Mouse (Mus musculus) lung, postnatal 25 days (tissue): ENCODE measurements around the gene Scnm1.

Experiments used
- DNase-seq: peaks from one replicate; pipeline ENCODE4 v3.0.0; 2022; ENCODE audit warnings: low spot score

Gene Scnm1

GRCm38 (mm10) chr3:95106338-95107117 lies 27.3 kb downstream of the Scnm1 start, which contains the start of gene Pip5k1a:
Gene Pip5k1a, minus strand, starts transcription at chr3:95106930.
- DNase-seq: peak; percentile 98

GRCm38 (mm10) chr3:95105586-95106337 lies 28.0 kb downstream of the Scnm1 start:
- no peak for DNase-seq

- no peak for DNase-seq
These were observed 28.7 kb downstream of the Scnm1 start for GRCm38 (mm10) chr3:95105121-95105520.

GRCm38 (mm10) chr3:95100854-95101253 lies 33.0 kb downstream of the Scnm1 start:
- no peak for DNase-seq

- DNase-seq: no peak
These were observed 45.7 kb downstream of the Scnm1 start for GRCm38 (mm10) chr3:95088071-95088470.
